Mouse (Mus musculus): ENCODE measurements around the gene Epha5. TPM values are rescaled to one million over a fixed set of nuclear protein-coding genes. Genes with fewer than 3 reads are reported as not detected.

The Epha5 gene
- polyA plus RNA-seq, 1 experiment, result 78.4 TPM

- H3K4me1 ChIP-seq (ENCODE audit: control insufficient read depth, insufficient read depth, low read length), result 0 out of 2 replicates have a peak, but pooled peaks cover 2% of the 10 kb centered on the region
- 96% methylated on average over 1 of the region's 1 CpGs for WGBS
- no peak overlapping the region for H3K4me3 ChIP-seq (ENCODE audit: insufficient read depth, low read depth, low read length)
- no peak for TF ChIP-seq POLR2A (IDR thresholded peaks at IDR 0.05; ENCODE audit: insufficient read depth, low read depth, low read length)
- no peak for TF ChIP-seq CTCF (IDR thresholded peaks at IDR 0.05; ENCODE audit: insufficient read depth, low read depth, low read length)
- H3K27ac ChIP-seq (ENCODE audit: insufficient read depth, low read depth, low read length), result no peak overlapping the region
Measured at GRCm38 (mm10) chr5:84276996-84277395, 140.2 kb downstream of the Epha5 start.

GRCm38 (mm10) chr5:84265407-84265806 lies 151.8 kb downstream of the Epha5 start:
- WGBS, result 70% methylated on average over 4 of the region's 4 CpGs
- Histone ChIP-seq H3K4me1 (ENCODE audit: control insufficient read depth, insufficient read depth, low read length) (no peaks in the 10 kb centered on the region), H3K4me3 (ENCODE audit: insufficient read depth, low read depth, low read length) (no peak overlapping the region), H3K27ac (ENCODE audit: insufficient read depth, low read depth, low read length) (no peak overlapping the region)
- no peak for TF ChIP-seq POLR2A (IDR thresholded peaks at IDR 0.05; ENCODE audit: insufficient read depth, low read depth, low read length)

GRCm38 (mm10) chr5:84263999-84264398 lies 153.2 kb downstream of the Epha5 start:
- no peak overlapping the region for H3K27ac ChIP-seq (ENCODE audit: insufficient read depth, low read depth, low read length)
- 41% methylated on average over 6 of the region's 6 CpGs for WGBS

GRCm38 (mm10) chr5:84229971-84230370 lies 187.2 kb downstream of the Epha5 start:
- TF ChIP-seq POLR2A (IDR thresholded peaks at IDR 0.05; ENCODE audit: insufficient read depth, low read depth, low read length) (no peak), CTCF (IDR thresholded peaks at IDR 0.05; ENCODE audit: insufficient read depth, low read depth, low read length) (no peak)

More at GRCm38 (mm10) chr5:84263999-84264398, 153.2 kb downstream of the Epha5 start:
- Histone ChIP-seq H3K4me1 (ENCODE audit: control insufficient read depth, insufficient read depth, low read length) (no peaks in the 10 kb centered on the region), H3K4me3 (ENCODE audit: insufficient read depth, low read depth, low read length) (no peak overlapping the region)
- no peak for TF ChIP-seq CTCF (IDR thresholded peaks at IDR 0.05; ENCODE audit: insufficient read depth, low read depth, low read length)
- TF ChIP-seq POLR2A (IDR thresholded peaks at IDR 0.05; ENCODE audit: insufficient read depth, low read depth, low read length), result no peak

GRCm38 (mm10) chr5:84208609-84209008 lies 208.6 kb downstream of the Epha5 start:
- Histone ChIP-seq H3K4me3 (ENCODE audit: insufficient read depth, low read depth, low read length) (no peak overlapping the region), H3K27ac (ENCODE audit: insufficient read depth, low read depth, low read length) (no peak overlapping the region), H3K4me1 (ENCODE audit: control insufficient read depth, insufficient read depth, low read length) (no peaks in the 10 kb centered on the region)
- 41% methylated on average over 2 of the region's 2 CpGs for WGBS
- no peak for TF ChIP-seq POLR2A (IDR thresholded peaks at IDR 0.05; ENCODE audit: insufficient read depth, low read depth, low read length)
- TF ChIP-seq CTCF (IDR thresholded peaks at IDR 0.05; ENCODE audit: insufficient read depth, low read depth, low read length), result no peak

More at GRCm38 (mm10) chr5:84229971-84230370, 187.2 kb downstream of the Epha5 start:
- no peak overlapping the region for H3K4me3 ChIP-seq (ENCODE audit: insufficient read depth, low read depth, low read length)
- no peaks in the 10 kb centered on the region for H3K4me1 ChIP-seq (ENCODE audit: control insufficient read depth, insufficient read depth, low read length)
- no peak overlapping the region for H3K27ac ChIP-seq (ENCODE audit: insufficient read depth, low read depth, low read length)

GRCm38 (mm10) chr5:84193348-84193747 lies 223.8 kb downstream of the Epha5 start:
- H3K4me3 ChIP-seq (ENCODE audit: insufficient read depth, low read depth, low read length), result no peak overlapping the region
- TF ChIP-seq POLR2A (IDR thresholded peaks at IDR 0.05; ENCODE audit: insufficient read depth, low read depth, low read length) (no peak), CTCF (IDR thresholded peaks at IDR 0.05; ENCODE audit: insufficient read depth, low read depth, low read length) (no peak)
- WGBS, result 82% methylated on average over 3 of the region's 3 CpGs
- no peaks in the 10 kb centered on the region for H3K4me1 ChIP-seq (ENCODE audit: control insufficient read depth, insufficient read depth, low read length)
- no peak overlapping the region for H3K27ac ChIP-seq (ENCODE audit: insufficient read depth, low read depth, low read length)

GRCm38 (mm10) chr5:84184189-84184588 lies 233.0 kb downstream of the Epha5 start:
- Histone ChIP-seq H3K27ac (ENCODE audit: insufficient read depth, low read depth, low read length) (no peak overlapping the region), H3K4me3 (ENCODE audit: insufficient read depth, low read depth, low read length) (no peak overlapping the region), H3K4me1 (ENCODE audit: control insufficient read depth, insufficient read depth, low read length) (no peaks in the 10 kb centered on the region)
- no peak for TF ChIP-seq CTCF (IDR thresholded peaks at IDR 0.05; ENCODE audit: insufficient read depth, low read depth, low read length)
- no peak for TF ChIP-seq POLR2A (IDR thresholded peaks at IDR 0.05; ENCODE audit: insufficient read depth, low read depth, low read length)
- 94% methylated on average over 8 of the region's 8 CpGs for WGBS

GRCm38 (mm10) chr5:84153095-84153494 lies 264.1 kb downstream of the Epha5 start:
- no peak overlapping the region for H3K4me3 ChIP-seq (ENCODE audit: insufficient read depth, low read depth, low read length)
- WGBS, result 34% methylated on average over 2 of the region's 2 CpGs
- no peaks in the 10 kb centered on the region for H3K4me1 ChIP-seq (ENCODE audit: control insufficient read depth, insufficient read depth, low read length)
- no peak overlapping the region for H3K27ac ChIP-seq (ENCODE audit: insufficient read depth, low read depth, low read length)
- TF ChIP-seq POLR2A (IDR thresholded peaks at IDR 0.05; ENCODE audit: insufficient read depth, low read depth, low read length) (no peak), CTCF (IDR thresholded peaks at IDR 0.05; ENCODE audit: insufficient read depth, low read depth, low read length) (no peak)

GRCm38 (mm10) chr5:84142138-84142537 lies 275.0 kb downstream of the Epha5 start:
- H3K27ac ChIP-seq (ENCODE audit: insufficient read depth, low read depth, low read length), result no peak overlapping the region
- H3K4me1 ChIP-seq (ENCODE audit: control insufficient read depth, insufficient read depth, low read length), result no peaks in the 10 kb centered on the region
- TF ChIP-seq CTCF (IDR thresholded peaks at IDR 0.05; ENCODE audit: insufficient read depth, low read depth, low read length) (no peak), POLR2A (IDR thresholded peaks at IDR 0.05; ENCODE audit: insufficient read depth, low read depth, low read length) (no peak)

GRCm38 (mm10) chr5:84095947-84096346 lies 321.2 kb downstream of the Epha5 start:
- Histone ChIP-seq H3K4me3 (ENCODE audit: insufficient read depth, low read depth, low read length) (no peak overlapping the region), H3K27ac (ENCODE audit: insufficient read depth, low read depth, low read length) (no peak overlapping the region), H3K4me1 (ENCODE audit: control insufficient read depth, insufficient read depth, low read length) (no peaks in the 10 kb centered on the region)
- 60% methylated on average over 11 of the region's 11 CpGs for WGBS
- TF ChIP-seq CTCF (IDR thresholded peaks at IDR 0.05; ENCODE audit: insufficient read depth, low read depth, low read length), result no peak
- TF ChIP-seq POLR2A (IDR thresholded peaks at IDR 0.05; ENCODE audit: insufficient read depth, low read depth, low read length), result no peak

More at GRCm38 (mm10) chr5:84142138-84142537, 275.0 kb downstream of the Epha5 start:
- no peak overlapping the region for H3K4me3 ChIP-seq (ENCODE audit: insufficient read depth, low read depth, low read length)
- WGBS, result 66% methylated on average over 4 of the region's 4 CpGs
